ENCODE assay signal across 11 mouse cellular contexts in genomic region chr12:51174906-51175756, GRCm38 (mm10).
DNase-seq lines count a peak whose midpoint lies in the region; ATAC-seq lines count a peak whose summit lies in the region.
"Had no signal": no experiment of that assay in that cellular context is flagged by ENCODE, and none has a peak within 500 bp of the region (broad histone marks: within the 10 kb centered on the region; RNA-seq: fewer than 3 reads in every experiment).

No protein-coding gene starts in this region.

- WGBS in forebrain, embryonic 14.5 days: 13% methylated on average over 16 of the region's 16 CpGs
- 30% methylated on average over 16 of the region's 16 CpGs for WGBS in midbrain, embryonic 11.5 days

- H3K9me3 ChIP-seq in forebrain, embryonic 14.5 days (replicated peaks; ENCODE audit: control insufficient read depth, low read length): no peaks in the 10 kb centered on the region
- no peaks in the 10 kb centered on the region for H3K9me3 ChIP-seq in midbrain, embryonic 11.5 days (ENCODE audit: control insufficient read depth, low read length)

- H3K27me3 ChIP-seq in forebrain, embryonic 14.5 days (replicated peaks; ENCODE audit: control insufficient read depth, insufficient read depth, low read length): no peaks in the 10 kb centered on the region
- no peaks in the 10 kb centered on the region for H3K27me3 ChIP-seq in midbrain, embryonic 11.5 days (ENCODE audit: control insufficient read depth, insufficient read depth, low read length)

- no peak overlapping the region for H3K4me3 ChIP-seq in forebrain, embryonic 14.5 days (ENCODE audit: low read depth, low read length)
- H3K4me3 ChIP-seq in midbrain, embryonic 11.5 days (ENCODE audit: low read depth, low read length): no peak overlapping the region

- H3K9ac ChIP-seq in forebrain, embryonic 14.5 days (ENCODE audit: low read length): no peak overlapping the region
- peak overlapping the region; percentile 13; the same call in 1 of the 2 replicates for H3K9ac ChIP-seq in midbrain, embryonic 11.5 days (ENCODE audit: low read length)

- H3K36me3 ChIP-seq in forebrain, embryonic 14.5 days (ENCODE audit: control insufficient read depth, insufficient read depth, low read length): no peaks in the 10 kb centered on the region
- no peaks in the 10 kb centered on the region for H3K36me3 ChIP-seq in midbrain, embryonic 11.5 days (ENCODE audit: control insufficient read depth, insufficient read depth, low read length)
- H3K36me3 ChIP-seq: G1E had no signal

- H3K4me1 ChIP-seq in forebrain, embryonic 14.5 days (ENCODE audit: control insufficient read depth, insufficient read depth, low read length): no peaks in the 10 kb centered on the region; the same call in 1 of the 2 replicates
- no peaks in the 10 kb centered on the region for H3K4me1 ChIP-seq in midbrain, embryonic 11.5 days (ENCODE audit: control insufficient read depth, insufficient read depth, low read length)

- H3K4me2 ChIP-seq in forebrain, embryonic 14.5 days (ENCODE audit: low read length): peak overlapping the region; percentile 18; the same call in 1 of the 2 replicates
- peak overlapping the region; percentile 34 for H3K4me2 ChIP-seq in midbrain, embryonic 11.5 days

- DNase-seq in embryo, embryonic 9.5 days (ENCODE audit: extremely low spot score): peak; percentile 33
- DNase-seq in forebrain, embryonic 14.5 days (ENCODE audit: low spot score): peak; percentile 57
- peak; percentile 90 for DNase-seq in midbrain, embryonic 11.5 days (ENCODE audit: low spot score, missing footprints)
- peak; percentile 53 for DNase-seq in retina, postnatal 1 day
- DNase-seq in gastrocnemius, postnatal 4 days (ENCODE audit: low spot score in 2 of 2): no peak
- no peak for DNase-seq in urinary bladder, adult 18-20 months (ENCODE audit: low spot score in 2 of 2)
- no peak for DNase-seq in lung, postnatal 25 days (ENCODE audit: low spot score)
- DNase-seq: adrenal gland, adult 8-10 months; cerebellum, adult 18-20 months; gastrocnemius, postnatal 14 days had no signal

- H3K27ac ChIP-seq in forebrain, embryonic 14.5 days (ENCODE audit: low read depth, low read length): peak overlapping the region; percentile 15
- H3K27ac ChIP-seq in midbrain, embryonic 11.5 days (ENCODE audit: low read depth, low read length): no peak overlapping the region

- peak; percentile 66 for ATAC-seq in forebrain, embryonic 14.5 days
- ATAC-seq in midbrain, embryonic 11.5 days (ENCODE audit: low FRiP score): peak; percentile 62

Comparison
In these comparisons a context has a peak if more than half of its experiments do, and no peak if none do; other contexts are left out.
1. DNase-seq: peak in embryo, embryonic 9.5 days (single experiment), forebrain, embryonic 14.5 days (single experiment), midbrain, embryonic 11.5 days (single experiment) and retina, postnatal 1 day (single experiment); none in gastrocnemius, postnatal 4 days (0 of 2), urinary bladder, adult 18-20 months (0 of 2) and lung, postnatal 25 days (single experiment).